Mouse (Mus musculus) forebrain, postnatal 0 days (tissue): Measurements from ENCODE around the gene Arhgap23. TPM values are rescaled to one million over a fixed set of nuclear protein-coding genes. Genes with fewer than 3 reads are reported as not detected.
A peak's percentile ranks its signal among the peaks of the same experiment; 100 is the strongest.

ENCODE experiments used
- ATAC-seq: fragments of 200-750 bp; cut with Nextera tagmentation; 2 replicates; pipeline ENCODE4 v1.8.0; 2017; ENCODE audit warnings: mild to moderate bottlenecking, moderate library complexity
- DNase-seq: peaks from one replicate; pipeline ENCODE4 v3.0.0-alpha.2; 2015
- H3K27ac ChIP-seq: fragments of 300-500 bp; sonication (generic); 2 replicates; pipeline ENCODE4 v1.5.1; 2014; ENCODE audit warnings: low read depth, mild to moderate bottlenecking, antibody characterized with exemption, low read length, moderate library complexity, mixed read lengths
- H3K27me3 ChIP-seq: fragments of 300-500 bp; sonication (generic); 2 replicates; pipeline ENCODE4 v1.6.1; 2014; ENCODE audit warnings: mild to moderate bottlenecking, low read length, mixed read lengths; ENCODE audit not compliant: insufficient read depth
- H3K36me3 ChIP-seq: fragments of 300-500 bp; sonication (generic); 2 replicates; pipeline ENCODE4 v1.6.1; 2014; ENCODE audit warnings: mild to moderate bottlenecking, moderate library complexity; ENCODE audit not compliant: insufficient read depth
- H3K4me1 ChIP-seq: fragments of 300-500 bp; sonication (generic); 2 replicates; pipeline ENCODE4 v1.6.1; 2014; ENCODE audit warnings: antibody characterized with exemption; ENCODE audit not compliant: insufficient read depth
- H3K4me2 ChIP-seq: fragments of 300-500 bp; sonication (generic); 2 replicates; pipeline ENCODE4 v1.6.1; 2014; ENCODE audit warnings: low read depth, mild to moderate bottlenecking, moderate library complexity
- H3K4me3 ChIP-seq: fragments of 300-500 bp; sonication (generic); 2 replicates; pipeline ENCODE4 v1.5.1; 2014; ENCODE audit warnings: low read depth, low read length, mixed read lengths
- H3K9ac ChIP-seq: fragments of 300-500 bp; sonication (generic); 2 replicates; pipeline ENCODE4 v1.6.1; 2014; ENCODE audit warnings: mild to moderate bottlenecking
- H3K9me3 ChIP-seq: fragments of 300-500 bp; sonication (generic); 2 replicates; pipeline ENCODE4 v1.6.1; 2016; ENCODE audit warnings: low read length
- CTCF ChIP-seq: sonication (generic); IDR thresholded peaks from 2 replicates; pipeline ENCODE4 v1.5.1; 2016; ENCODE audit warnings: antibody characterized with exemption, control low read depth, low read depth
- WGBS: fragments of 180-500 bp; shearing (Covaris S2); extraction: QIAGEN DNeasy Blood & Tissue Kit; methylation state at CpG from one replicate; pipeline ENCODE4 v1.1.7; 2014; 5-methylcytosine and 5-hydroxymethylcytosine counted together
- polyA plus RNA-seq: library from polyadenylated mRNA; unstranded; fragments of >200 nt; fragmentation: Nextera tagmentation; extraction: Ambion mirVana; gene quantifications from 2 replicates; pipeline ENCODE4 v1.2.1, GENCODE M21; 2015
- total RNA-seq: library from RNA; depleted of rRNA; stranded (reverse); fragments of >200 nt; gene quantifications from 2 replicates; pipeline ENCODE4 v1.2.3, GENCODE M21; 2014; rRNA removed

The Arhgap23 gene
- total and polyA plus RNA-seq, 2 experiments from 2014 or later, result 10.2 to 52.9 TPM

DNA sequence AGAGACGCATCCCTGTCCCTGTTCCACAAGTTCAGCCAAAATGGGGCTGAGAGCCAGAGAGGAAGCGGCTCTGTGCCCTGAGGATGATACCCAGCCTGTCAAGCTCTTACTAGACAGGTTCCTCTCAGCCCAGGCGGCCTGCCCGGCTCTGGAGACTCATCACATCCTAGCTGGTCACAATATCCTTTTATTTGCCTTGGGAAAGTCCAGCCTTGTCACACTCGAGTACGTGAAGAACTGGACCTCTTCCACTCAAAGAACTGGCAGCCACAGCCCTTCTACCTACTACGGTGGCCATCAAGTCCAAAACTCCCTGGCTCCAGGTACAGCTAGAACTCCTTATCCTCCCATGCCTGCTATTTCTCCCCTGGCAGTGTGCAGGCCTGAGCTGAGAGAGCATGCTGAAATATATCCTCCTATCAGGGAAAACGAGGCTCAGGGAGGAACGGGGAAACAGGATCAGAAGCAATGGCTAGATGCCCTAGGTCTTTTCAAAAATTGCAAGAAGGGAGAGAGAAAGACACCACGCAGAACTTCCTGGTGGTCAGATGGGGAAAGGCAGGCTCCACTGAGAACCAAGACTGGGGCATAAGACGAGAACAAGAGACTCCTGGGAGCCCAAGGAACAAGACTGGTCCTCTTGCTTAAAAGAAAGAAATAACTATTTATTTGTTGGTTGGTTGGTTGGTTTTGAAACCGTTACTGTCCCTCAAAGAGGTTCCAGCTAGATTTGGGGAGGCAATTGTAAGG is 132.8 kb downstream of the Arhgap23 start:
- H3K4me1 ChIP-seq, result peaks cover 5% of the 10 kb centered on the region; the same call in 1 of the 2 replicates
- ATAC-seq, result no peak
- no peaks in the 10 kb centered on the region for H3K9me3 ChIP-seq
- 67% methylated on average over 12 of the region's 12 CpGs for WGBS
- TF ChIP-seq CTCF, result peak; percentile 14; the same call in 1 of the 2 replicates
- no peak for DNase-seq
- no peak overlapping the region for H3K4me2 ChIP-seq
- no peak overlapping the region for H3K9ac ChIP-seq
- peaks cover 17% of the 10 kb centered on the region for H3K36me3 ChIP-seq
- H3K27ac ChIP-seq, result no peak overlapping the region
- H3K4me3 ChIP-seq, result no peak overlapping the region
- H3K27me3 ChIP-seq, result peaks cover 6% of the 10 kb centered on the region; the same call in 1 of the 2 replicates

DNA sequence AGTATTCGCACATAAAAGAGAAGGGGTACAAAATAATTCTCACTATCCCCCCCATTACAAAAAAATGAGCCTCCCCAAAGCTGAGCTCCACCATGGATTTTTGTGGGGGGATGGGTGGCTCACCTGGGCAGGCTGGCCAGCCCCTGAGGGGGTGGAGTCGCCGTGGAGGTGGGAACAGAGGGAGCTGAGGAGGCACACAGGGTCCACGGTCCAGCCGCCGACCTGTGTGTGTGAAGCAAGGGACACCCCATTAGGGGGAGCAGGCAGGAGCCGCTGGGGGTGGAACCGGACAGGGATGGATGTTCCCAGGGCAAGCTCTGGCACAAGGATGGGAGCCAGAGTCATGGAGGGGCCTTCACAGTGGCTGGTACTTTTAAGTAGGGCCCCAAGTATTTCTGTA is 133.4 kb downstream of the Arhgap23 start:
- H3K4me3 ChIP-seq, result no peak overlapping the region
- no peak overlapping the region for H3K27ac ChIP-seq
- 61% methylated on average over 8 of the region's 8 CpGs for whole genome bisulfite sequencing
- no peak overlapping the region for H3K9ac ChIP-seq
- no peak for DNase-seq
- no peak for TF ChIP-seq CTCF
- ATAC-seq, result no peak
- no peaks in the 10 kb centered on the region for H3K9me3 ChIP-seq
- peaks cover 6% of the 10 kb centered on the region; the same call in 1 of the 2 replicates for H3K27me3 ChIP-seq
- peaks cover 12% of the 10 kb centered on the region for H3K36me3 ChIP-seq
- no peak overlapping the region for H3K4me2 ChIP-seq
- peaks cover 5% of the 10 kb centered on the region; the same call in 1 of the 2 replicates for H3K4me1 ChIP-seq

Other genes starting within 250 kb of the Arhgap23 start
- 112 and 124 TPM in 2 replicates for gene Kpnb1, start 227.7 kb upstream of the Arhgap23 start, total RNA-seq
- gene Kpnb1, start 227.7 kb upstream of the Arhgap23 start, polyA plus RNA-seq, result 19.2 and 24.6 TPM in 2 replicates
- gene Npepps, start 134.9 kb upstream of the Arhgap23 start, total RNA-seq, result 66.5 and 98.7 TPM in 2 replicates
- gene Npepps, start 134.9 kb upstream of the Arhgap23 start, polyA plus RNA-seq, result 62.5 and 92.1 TPM in 2 replicates
- gene Mrpl45, start 99.8 kb upstream of the Arhgap23 start, total RNA-seq, result 29.0 and 34.9 TPM in 2 replicates
- 33.3 and 37.7 TPM in 2 replicates for gene Mrpl45, start 99.8 kb upstream of the Arhgap23 start, polyA plus RNA-seq
- gene Gpr179, start 63.5 kb upstream of the Arhgap23 start, total RNA-seq, result 0.46 and 0.62 TPM in 2 replicates
- gene Gpr179, start 63.5 kb upstream of the Arhgap23 start, polyA plus RNA-seq, result 0.21 and 0.45 TPM in 2 replicates
- 54.9 and 64.3 TPM in 2 replicates for gene Socs7, start 53.0 kb upstream of the Arhgap23 start, total RNA-seq
- gene Socs7, start 53.0 kb upstream of the Arhgap23 start, polyA plus RNA-seq, result 5.3 and 6.4 TPM in 2 replicates
- gene 4933428G20Rik, start 84.8 kb downstream of the Arhgap23 start, total RNA-seq, result 0.38 TPM in 1 of 2 replicates, not detected in the other
- gene 4933428G20Rik, start 84.8 kb downstream of the Arhgap23 start, polyA plus RNA-seq, result 0.25 TPM in 1 of 2 replicates, not detected in the other
- 50.1 and 70.7 TPM in 2 replicates for gene Srcin1, start 160.7 kb downstream of the Arhgap23 start, total RNA-seq
- 8.9 and 12.0 TPM in 2 replicates for gene Srcin1, start 160.7 kb downstream of the Arhgap23 start, polyA plus RNA-seq
- 5.0 and 6.8 TPM in 2 replicates for gene Epop, start 214.2 kb downstream of the Arhgap23 start, total RNA-seq
- gene Epop, start 214.2 kb downstream of the Arhgap23 start, polyA plus RNA-seq, result 3.6 and 4.1 TPM in 2 replicates
- gene Mllt6, start 247.9 kb downstream of the Arhgap23 start, total RNA-seq, result 42.2 and 48.1 TPM in 2 replicates
- 1.7 TPM in 2 replicates for gene Mllt6, start 247.9 kb downstream of the Arhgap23 start, polyA plus RNA-seq